Mouse (Mus musculus) gastrocnemius, postnatal 4 days (tissue): ENCODE data around the gene Stat6. TPM values are rescaled to one million over a fixed set of nuclear protein-coding genes. Genes with fewer than 3 reads are reported as not detected.

Experiments used
- DNase-seq, 2 experiments: peaks; one replicate each; pipeline ENCODE4 v3.0.0; 2021 to 2022; ENCODE audit warnings: low spot score in 2 of 2, mixed read lengths in 2 of 2
- total RNA-seq, 2 experiments: library from RNA; stranded (reverse); gene quantifications; 2 replicates each; pipeline ENCODE4 v1.2.3; 2021

The Stat6 gene
- total RNA-seq, 2 experiments from 2014 or later = 25.9 to 27.0 TPM

DNA sequence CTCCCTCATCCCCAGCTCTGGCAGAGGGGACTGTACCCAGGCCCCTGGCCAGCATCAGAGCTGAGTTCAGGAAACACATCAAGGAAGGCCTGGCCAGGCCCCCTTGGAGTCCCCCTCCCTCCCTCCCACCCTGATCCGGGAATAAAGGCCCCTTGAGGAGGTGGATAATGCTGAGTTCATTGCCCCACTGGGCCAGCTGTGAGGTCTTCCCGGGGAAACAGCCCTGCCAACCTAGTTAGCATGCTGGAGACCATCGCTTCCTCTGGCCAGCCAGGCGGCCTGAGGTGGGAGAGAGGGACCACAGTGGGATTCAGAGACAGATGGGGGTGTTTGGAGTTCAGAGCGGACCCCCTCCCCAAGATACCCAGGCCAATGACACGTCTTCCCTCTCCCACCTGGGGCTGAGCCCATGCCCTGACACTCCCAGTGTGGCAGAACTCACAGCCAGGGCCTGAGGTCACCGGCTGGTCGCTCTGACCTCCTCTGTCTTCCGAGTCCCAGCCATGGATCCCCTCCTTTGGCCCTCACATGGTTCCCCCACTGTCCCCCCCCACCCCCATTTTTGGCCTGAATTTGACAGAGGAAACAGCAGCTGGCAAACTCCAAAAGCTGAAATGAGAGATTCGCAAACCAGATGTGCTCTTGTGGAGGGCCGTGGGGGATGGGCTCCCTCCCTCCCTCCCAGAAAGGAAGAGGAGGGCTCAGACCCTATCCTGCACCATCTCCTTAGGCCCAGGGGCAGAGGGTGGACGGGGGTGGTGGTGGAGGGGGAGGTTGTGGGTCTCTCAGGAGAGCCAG, 28.4 kb upstream of the Stat6 start:
- DNase-seq = peak in 1 of 2 experiments; percentile 58

DNA sequence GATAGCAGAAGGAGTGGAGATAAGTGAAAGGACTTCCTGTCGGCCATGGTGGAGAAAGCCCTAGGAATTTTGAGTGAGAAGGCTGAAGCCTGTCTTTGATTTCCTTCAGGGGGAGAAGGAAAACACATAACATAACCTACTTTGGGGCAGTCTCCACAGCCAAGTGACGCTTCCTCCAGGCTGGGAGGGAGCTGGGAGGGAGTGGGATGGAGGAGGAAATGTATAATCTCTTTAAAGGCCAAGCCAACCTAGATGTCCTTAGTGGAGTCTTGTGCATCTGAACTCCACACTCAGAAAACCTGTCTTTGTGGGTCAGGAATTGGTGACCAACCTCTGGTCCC, 27.8 kb upstream of the Stat6 start:
- DNase-seq = no peak

DNA sequence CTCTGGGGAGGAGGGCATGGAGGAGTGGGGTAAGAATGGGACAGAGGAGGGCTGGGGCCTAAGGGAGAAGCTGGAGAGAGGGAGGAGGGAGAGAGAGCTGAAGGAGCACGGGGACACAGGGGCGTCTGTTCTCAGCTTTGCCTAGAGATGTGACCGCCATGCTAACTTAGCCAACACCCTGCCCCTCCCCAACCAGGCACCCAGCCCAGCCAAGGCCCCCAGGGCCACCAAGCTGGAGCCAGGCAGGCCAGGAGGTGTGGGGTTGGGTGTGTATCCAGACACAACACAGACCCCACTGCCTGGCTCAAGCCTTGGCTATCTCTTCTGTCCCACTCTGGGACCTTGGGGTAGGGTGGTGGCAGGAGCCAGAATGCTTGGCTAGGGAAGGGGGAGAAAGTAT, 27.2 kb upstream of the Stat6 start:
- peak; percentile 52 to 70 for DNase-seq

DNA sequence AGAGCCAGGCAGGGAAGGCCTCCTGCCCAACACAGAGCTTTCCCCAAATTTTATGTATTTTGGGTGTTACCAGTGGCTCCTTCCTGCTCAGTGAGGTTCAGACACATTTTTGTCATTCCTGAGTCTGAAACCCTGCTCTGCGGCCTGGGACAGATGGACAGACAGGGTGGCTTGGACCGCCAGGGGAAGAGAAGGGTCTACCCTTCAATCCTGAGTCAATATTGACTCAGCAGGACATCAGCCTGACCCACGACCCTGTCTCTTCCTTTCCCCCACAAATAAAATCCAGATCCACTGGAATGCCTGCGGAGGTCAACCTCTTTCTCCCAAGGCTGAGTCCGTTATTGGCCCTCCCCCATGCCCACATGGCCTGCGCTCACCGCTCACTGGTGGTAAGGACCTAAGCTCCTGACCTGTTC, 26.5 kb upstream of the Stat6 start:
- DNase-seq = no peak

DNA sequence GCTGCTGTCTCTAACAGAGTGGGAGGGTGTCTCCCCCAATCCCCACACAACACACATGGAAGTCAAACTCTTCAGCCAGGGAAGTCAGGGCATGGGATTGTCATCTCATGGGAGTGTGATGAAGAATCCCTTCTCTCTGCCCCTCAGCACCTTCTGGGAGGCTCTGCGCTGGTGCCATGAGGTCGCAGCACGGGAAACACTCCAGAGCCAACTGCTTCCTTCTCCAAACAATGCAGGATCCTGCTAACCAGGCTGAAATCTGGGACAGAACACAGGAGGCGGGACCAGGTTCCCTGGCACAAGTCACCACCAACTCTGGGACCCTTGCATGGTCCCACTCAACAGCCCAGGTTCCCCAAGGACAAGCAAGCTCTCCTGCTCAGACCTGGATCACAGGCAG, 25.5 kb upstream of the Stat6 start:
- DNase-seq = no peak

DNA sequence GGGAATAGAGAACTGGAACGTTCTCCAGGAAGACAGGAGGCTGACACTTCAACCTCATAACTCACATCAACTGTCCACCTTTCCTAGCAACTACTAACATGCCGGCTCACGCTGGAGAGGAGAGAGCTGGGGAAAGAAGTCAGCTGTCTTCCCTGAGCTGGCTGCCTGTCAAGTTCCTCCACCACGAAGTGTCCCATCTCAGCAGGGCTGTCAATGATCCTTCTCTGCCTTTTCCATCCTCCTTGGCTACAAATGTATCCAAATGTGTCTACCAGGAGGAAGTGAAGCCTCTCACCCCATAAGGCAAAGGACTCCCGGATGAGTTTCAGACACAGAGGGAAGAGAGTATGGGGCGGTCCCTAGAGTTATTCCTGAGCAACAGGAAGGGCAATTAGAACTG, 24.6 kb upstream of the Stat6 start:
- no peak for DNase-seq

DNA sequence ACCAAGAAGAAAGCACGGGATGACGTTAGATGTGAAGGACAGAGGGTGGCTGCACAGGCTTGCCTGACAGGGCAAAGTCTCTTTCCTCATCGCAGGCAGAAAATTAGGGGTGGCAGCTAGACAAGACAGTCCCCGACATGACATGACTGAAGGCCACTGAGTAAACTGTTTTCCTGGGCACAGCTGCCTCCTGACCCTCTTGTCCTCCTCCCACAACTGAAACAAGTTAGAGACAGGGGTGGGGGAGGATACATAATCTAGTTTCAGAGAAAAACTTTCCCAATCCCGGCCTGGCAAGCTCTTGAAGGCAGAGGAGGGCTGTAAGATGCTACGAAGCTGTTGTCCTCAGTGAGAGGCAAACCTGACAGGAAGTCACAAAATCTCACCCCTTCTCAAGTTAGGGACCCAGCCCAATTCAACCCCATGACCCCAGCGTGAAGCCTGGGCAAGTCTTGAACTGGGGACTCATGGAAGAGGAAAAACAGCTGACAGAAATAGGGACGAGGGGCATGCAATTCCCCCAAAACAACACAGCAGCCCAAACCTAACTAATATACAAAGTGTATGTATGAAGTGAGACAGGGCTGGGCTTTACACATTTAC, 23.6 kb upstream of the Stat6 start:
- no peak for DNase-seq

DNA sequence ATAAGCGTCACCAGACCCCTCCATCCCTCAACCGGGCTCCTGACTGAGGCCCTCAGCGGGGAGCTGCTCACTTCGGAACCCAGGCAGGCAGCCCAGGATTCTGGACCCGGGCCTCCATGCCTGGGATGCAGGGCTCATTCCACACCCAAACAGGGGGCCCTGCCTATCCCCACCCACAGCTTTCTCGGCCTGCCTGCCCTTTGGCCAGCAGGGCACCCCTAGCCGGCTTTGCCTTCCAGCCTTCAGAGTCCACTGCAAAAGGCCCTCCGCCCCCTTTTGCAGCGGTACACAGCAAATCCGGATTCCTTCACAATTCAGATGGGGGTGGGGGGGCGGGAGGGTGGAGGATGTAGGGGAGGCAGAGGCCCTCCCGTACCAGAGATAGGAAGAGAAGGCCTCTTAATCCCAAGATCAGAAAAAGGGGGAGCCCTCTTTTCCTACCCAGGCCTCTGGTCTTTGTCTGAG, 22.8 kb upstream of the Stat6 start:
- DNase-seq = peak; percentile 38 to 51

DNA sequence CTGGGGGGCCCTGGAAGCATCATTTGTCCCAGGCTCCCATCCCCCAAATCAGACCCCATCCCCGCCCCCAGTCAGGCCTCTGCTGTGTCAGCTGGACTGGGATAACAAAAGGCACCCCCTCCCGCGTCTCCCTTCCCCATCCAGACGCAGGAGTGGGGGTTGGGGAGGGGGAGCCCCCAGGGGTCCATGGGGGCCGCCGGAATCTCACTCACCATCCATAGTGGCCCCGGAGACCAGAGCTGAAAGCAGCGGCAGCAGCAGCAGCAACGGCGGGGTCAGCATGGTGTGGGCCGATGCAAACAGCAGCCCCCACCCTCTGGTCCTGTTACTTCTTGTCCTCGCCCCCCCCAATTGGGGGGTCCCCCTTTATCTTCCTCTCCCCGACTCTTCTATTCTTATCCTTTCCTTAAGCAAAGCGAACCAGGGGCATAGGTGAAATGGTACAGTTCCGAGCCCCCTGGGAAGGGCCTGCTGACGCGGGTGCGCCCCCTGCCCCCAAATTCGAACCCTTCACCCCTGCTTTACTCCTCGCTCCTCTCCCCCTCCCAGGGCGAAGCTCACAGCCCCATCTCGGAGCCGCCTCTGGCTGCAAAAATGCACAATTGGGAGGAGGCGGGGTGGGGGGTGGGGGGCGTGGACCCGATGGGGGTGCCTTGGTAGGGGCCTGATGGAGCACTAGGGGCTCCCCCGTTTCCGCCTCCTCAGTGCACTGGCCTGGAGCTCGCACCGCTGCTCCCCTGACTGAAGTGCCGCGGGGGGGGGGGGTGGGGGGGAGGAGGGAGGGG, 22.2 kb upstream of the Stat6 start, which contains the start of gene Lrp1:
Lrp1 (minus strand) TSS at position 743 of the 785 bp plus-strand sequence.
- peak; percentile 47 for DNase-seq

DNA sequence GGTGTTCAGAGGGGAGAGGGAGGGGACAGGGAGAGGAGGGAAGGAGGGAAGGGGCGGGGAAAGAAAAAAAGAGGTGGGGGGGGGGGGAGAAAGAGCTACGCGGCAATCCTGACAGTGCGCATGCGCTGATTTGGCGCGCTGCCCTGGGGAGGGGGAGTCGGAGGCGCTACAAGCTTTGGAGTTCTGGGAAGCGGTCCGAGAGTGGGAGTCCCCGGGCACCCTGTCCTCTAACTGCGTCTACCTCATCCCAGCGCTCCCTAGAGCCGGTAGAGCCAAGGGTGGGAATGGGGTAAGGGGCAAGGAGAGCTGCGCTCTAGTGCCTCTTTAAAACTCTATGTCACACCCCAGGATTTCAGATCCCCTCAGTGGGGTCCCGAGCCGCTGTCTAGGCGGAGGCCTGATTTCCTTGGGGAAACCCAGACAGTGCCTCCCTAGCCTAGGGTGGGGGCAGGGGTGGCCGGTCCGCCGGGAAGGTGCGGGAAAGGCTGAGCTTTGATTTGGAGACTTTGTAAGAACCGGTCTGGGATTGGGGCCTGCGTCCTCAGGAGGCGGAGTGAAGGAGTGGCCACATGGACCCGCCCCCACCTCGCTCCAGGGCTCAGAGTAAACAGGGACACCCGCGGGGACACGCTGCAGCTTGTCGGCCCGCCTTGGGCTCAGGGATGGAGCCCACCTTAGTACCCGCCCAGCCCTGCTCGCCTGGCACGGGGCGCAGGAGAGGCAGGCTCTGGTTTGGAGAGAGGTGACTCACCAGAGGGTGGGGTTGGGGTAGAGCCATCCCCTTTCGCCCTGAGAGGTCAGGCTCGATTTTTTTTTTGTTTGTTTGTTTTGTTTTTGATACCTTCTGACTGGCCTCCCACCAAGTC, 21.4 kb upstream of the Stat6 start:
- peak; percentile 82 to 91 for DNase-seq

DNA sequence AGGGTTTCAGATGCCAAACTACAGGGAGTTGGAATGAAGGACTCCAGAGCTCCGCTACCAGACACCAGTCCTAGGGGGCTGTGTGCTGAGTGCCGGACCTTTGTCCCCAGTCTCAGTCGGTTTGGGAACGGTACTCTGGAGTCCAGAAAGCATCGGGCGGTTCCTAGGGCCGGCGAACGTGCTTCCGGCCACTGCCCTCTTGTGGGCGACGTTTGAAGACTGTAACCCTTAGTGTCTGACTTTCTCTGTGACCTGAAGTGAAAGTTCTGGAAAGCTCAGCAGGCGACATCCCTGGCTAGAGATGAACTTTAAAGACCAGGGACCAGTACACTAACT, 20.8 kb upstream of the Stat6 start:
- DNase-seq = peak in 1 of 2 experiments; percentile 77

DNA sequence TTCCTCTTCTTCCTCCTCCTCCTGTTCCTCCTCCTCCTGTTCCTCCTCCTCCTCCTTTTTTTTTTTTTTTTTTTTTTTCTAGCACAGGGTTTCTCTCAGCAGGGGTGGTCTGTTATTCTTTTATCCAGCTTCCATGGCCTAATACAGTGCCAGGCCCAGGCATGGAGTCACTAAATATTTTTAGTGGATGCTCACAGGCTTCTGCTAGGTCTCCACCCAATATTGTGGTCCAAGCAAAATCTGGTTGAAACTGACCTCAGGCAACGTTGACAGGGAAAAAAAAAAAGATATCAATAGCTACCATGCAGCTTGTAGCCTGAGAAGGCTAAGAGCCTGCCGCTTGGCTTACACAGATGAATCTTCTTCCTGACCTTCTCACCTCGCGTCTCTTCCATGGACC, 20.1 kb upstream of the Stat6 start:
- no peak for DNase-seq

DNA sequence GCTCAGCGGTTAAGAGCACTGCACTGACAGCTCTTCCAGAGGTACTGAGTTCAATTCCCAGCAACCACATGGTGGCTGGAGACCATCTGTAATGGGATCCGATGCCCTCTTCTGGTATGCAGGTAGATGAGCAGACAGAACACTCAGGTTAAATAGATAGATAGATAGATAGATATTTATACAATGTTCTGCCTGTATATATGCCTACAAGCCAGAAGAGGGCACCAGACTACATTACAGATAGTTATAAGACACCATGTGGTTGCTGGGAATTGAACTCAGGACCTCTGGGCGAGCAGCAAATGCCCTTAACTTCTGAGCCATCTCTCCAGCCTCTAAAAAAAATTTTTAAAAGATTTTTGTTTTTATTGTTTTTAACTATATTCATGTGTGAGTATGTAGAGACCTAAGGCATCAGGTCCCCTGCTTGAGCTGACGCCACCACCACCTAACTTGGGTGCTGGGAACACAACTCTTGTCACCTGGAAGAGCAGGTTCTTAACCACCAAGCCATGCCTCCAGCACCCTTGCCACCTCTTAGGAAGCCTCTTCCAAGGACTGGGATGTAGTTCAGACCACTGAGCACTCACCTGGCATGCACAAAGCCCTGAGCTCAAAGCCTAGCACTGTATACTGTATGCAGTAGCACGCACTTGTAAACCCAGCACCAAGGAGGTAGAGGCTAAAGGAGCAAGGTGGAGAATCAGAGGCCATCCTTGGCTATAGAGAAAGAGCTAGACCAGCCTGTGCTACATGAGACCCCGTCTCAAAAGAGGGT, 19.2 kb upstream of the Stat6 start:
- no peak for DNase-seq

DNA sequence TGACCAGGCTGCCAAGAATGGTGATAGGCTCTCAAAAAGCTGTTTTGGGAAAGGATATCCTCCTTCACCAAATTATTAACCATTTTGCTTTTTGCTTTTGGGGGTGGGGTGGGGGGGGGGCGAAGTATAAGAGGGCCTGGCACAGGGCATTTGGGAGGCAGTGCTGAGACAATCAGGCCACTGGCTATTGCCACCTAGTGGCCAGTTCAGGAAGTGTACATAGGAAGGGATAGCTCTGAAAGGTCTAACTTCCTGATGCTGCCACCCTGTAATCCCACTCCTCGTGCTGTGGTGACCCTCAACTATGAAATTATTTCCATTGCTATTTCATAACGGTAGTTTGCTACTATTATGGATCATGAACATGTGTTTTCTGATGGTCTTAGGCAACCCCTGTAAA, 16.4 kb upstream of the Stat6 start:
- DNase-seq = no peak

DNA sequence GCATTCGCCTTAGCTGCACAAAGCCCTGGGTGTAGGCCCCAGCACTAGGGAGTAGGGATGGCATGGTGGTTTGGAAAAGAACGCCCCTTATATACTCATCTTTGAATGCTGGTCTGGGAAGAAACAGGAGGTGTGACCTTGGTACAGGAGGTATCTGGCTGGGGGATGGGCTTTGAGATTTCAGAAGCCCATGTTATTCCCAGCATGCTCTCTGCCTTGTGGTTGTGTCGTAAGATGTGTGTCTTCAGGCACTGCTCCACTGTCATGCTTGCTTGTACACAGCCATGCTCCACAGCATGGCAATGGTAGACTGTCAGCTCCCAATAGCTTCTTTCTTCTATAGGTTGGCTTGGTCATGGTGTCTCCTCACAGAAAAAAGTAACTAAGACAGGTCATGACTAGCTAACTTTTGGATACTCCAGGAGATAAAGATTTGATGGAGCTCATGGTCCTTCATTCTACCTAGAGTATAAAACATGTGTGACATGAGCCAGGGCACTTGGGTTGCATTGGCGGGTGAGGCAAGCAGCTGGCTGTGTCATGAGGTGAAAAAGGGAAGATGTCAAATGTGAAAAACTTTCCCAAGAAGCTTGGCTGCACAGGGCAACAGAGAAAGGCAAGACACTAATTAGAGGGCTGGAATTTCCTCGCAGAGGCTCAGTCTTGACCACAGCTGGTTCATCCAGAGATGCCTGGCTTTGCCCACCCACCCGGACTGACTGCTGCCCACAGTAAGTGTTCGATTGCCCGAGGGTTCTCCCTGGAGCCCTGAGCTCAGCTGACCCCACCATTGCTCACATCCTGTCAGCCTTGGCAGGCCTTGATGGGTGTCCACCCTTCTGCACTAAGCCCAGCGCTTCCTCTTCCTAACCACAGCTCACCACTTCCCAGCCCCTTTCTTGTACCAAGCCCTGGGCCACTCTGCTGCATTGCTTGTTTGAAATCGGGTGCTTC, 11.2 kb upstream of the Stat6 start:
- DNase-seq = no peak

DNA sequence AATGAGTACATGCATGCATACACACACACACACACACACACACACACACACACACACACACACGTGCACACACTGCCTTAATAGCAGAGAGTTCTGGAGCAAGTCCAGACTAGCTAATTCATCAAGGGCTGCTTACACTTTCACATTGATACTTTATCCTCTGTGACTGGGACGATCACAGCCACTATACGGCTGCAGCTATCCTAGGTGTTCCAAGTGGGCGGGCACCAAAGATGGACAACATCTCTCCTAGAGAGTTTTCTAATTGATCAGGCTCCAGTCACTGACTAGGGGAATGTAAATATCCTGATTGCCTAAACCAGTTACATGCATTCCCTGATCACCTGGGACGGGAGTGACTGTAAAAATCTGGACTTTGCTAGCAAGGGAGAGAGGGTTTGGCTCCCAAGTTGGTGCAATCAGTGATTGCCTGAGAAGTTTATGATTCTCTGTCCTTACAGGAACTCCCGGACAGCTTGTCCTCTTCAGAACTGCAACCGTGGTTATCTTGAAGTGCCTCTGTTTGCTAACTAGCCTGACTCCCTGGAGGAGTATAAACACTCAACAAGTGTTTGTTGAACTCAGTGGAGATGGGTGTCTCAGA, 10.0 kb upstream of the Stat6 start:
- no peak for DNase-seq

DNA sequence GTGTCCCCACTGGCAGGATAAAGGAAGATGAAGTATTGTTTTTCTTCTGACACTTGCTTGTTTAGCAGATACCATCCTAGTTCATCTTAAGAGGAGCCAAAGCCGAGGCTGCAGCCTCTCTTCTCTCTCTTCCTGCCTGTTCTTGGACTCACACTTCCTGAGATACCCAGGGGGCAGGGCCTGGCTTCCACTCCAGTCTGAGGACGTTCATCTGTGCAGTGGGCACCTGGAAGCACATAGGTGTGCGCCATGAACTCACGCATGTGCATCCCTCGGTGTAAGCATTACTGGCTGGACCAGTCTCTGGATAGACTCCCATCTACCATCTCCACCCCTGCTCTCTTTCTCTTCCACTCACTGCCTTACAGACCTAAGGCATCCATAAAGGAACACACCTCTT, 2.4 kb upstream of the Stat6 start:
- DNase-seq = no peak

DNA sequence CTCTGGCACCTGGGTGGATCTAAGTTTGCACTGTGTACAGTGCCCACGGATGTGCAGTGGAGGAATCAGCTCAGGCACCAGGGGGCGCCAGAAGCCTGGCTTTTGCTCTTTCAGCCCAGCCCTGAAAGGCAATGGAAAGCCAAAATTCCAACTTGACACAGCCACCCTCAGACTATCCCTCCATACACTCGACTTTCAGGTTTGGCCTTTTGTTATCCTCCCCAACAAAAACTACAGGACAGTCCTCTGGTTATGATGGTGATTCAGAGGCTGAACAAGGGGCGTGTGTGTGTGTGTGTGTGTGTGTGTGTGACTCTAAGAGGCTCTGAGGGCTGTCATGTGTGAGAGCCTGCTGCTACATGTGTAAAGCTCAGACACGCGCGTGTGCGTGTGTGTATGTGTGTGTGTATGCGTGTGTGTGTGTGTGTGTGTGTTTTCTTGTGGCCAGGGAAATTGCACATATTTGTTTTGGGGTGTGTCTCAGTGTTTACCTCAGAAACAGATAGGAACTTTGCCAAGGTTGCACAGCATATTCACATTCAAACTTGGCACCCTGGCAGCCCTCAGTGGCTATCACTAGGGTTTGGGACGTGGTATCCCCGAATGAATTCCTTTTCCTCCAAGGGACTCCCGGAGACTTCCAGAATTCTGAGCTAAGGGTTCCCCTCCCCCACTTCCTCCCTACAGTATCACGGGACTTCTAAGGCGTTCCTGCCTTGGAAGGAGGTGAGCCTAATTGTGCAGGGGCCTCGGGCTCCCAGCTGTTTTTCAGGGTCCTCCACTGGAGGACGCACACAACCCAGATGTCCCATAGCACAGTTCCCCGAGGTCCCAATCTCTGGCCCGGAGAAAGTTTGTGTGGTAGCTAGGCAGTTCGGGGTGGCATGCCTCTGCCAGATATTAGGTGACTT, 670 bp upstream of the Stat6 start:
- DNase-seq = peak; percentile 84 to 92
